Mouse (Mus musculus) layer of hippocampus, adult 9-10 months (tissue): ENCODE data around the gene Gpr149.

Experiments used
- DNase-seq: peaks from one replicate; pipeline ENCODE4 v3.0.0; 2022; ENCODE audit warnings: low spot score

Gene Gpr149

DNA sequence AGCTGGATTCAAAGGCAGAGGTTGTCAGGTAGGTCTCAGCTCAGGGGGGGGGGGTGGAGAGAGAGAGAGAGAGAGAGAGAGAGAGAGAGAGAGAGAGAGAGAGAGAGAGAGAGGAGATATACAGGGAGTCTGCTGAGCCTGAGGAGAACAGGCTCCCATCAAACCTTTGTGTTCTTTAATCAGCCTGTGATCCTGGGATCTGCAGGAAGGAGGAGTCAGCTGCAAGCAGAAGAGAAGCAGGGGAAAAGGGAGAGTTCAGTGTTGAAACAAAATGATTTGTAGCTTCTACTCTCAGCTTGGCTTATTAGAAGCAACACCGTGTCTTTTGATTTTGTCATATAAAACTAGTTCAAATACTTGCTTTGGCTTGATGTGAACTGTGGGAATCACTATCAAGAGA lies at the start of gene Gpr149:
TSS of gene Gpr149 (minus strand) at position 168 of the 400 bp plus-strand sequence.
- DNase-seq = no peak

DNA sequence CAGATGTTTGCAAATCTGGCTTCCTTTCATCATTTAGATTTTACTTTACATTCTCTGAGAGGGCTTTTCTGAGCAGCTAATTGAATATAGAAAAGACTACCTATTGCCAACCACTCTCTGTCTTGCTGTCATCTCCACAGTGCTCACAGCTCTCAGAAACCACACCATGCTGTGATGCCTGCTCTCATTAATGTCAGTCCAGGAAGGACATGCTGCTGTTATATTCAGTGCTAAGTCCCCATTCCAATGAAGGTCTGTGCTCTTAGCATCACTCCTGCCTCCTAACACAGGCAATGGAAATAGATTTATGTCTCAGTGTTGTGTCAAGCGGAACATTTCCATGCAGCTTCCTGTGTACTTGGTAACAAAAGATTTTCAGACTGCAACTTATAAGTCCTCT lies 45.6 kb upstream of the Gpr149 start:
- no peak for DNase-seq

DNA sequence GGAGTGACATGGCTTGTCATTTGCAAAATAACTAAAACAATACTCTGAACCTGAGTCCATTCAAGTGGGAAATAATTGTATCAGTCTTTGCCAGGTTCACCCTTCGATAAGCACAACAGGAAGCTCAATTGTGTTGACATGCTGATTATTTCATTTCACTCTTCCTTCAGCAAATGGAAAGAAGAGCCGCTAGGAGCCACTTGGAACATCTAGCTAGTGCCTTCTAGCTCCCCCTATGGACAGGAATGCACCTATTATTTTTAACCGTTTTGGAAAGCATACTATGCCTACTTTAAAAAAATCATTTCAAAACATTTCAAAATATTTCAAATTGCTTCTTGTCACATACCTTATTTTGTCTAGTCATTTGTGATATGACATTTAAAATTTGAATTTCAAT lies 5.9 kb upstream of the Gpr149 start:
- no peak for DNase-seq

DNA sequence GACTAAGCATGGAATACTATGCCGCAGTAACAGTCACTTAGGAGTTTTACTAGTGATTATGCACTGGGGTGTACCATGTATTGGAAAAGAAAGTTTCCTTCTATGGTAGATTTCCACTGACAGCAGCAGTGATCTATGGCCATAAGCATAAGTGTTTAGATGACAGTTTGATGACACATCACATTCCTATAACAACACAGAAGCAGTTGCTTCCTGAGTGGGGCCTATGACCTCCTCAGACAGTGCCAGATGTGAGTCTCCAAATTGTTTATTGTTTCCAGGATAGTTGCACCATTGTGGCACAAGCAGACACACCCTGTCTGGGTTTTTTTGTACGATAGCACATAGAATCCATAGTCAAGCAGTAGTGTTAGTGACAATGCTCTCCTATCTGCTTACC lies 991 bp upstream of the Gpr149 start:
- DNase-seq = no peak

DNA sequence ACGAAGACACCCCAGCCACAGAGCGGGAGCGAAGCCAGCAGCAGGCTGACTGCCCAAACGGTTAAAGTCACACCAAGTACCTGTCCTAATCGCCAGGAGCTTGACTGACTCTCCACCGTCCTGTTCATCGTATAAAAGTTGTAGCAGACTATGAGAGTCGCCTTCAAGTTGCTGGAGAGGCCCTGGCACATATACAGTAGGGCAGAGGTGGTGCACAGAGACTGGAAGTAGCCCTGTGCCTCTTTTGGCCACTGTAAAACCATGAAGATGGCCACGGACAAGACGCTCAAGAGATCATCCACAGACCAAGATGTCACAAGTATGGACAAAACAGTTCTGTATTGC lies 921 bp downstream of the Gpr149 start:
- DNase-seq = no peak

DNA sequence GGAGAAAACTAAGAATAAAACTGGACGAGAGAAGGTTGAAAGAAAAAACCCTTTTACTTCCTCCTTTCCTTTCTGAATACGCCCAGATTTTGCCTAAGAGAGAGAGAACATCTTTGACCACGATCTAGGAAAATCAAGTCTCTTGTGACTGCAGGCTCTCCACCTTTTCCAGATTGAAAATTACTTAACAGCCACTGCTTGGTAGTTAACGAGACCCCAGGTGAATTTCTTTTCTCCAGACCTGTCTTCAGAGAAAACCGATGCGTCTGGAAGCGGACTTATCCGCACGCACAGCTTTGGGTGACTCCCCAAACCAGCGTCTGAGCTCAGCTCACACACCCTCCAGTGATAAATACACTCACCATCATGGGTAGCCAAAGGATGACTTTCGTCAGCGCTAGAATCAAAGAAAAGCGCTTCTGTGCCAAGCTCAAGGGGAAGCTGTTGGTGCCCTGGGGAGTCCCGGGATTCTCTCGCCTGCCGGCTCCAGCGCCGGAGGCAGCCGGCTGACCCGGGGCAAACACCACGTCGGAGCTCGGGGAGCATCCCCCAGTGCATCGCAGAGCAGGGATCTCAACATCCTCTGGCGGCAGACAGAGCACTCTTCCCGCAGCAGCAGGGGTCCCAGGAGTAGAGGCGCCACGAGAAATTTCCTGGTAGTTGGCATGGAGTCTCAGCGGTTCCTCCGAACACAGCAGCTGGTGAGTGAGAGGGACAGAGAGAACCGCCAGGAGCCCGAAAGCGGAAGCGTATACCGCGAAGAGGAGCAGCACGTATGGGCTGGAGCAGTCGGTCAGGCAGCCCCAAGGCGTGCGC lies 1.5 kb downstream of the Gpr149 start:
- DNase-seq = no peak

DNA sequence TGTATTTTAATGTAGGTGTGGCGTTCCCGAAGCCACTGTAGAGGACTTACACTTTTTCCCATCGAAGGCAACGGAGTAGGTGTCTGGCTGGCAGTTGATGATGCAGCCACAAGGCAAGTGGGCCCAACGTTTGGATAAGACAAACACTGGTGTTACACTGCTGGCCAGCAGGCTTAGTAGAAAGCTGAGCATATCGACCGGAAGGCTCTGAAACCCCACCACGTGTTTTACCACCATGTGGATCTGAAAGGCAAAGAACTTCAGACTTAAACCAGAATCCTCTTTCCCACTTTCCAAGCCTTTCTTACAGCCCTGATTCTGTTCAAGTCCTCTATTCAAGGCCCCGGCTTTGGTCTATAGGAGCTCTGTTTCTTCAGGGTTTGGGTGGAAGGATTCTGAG lies 2.5 kb downstream of the Gpr149 start:
- no peak for DNase-seq

DNA sequence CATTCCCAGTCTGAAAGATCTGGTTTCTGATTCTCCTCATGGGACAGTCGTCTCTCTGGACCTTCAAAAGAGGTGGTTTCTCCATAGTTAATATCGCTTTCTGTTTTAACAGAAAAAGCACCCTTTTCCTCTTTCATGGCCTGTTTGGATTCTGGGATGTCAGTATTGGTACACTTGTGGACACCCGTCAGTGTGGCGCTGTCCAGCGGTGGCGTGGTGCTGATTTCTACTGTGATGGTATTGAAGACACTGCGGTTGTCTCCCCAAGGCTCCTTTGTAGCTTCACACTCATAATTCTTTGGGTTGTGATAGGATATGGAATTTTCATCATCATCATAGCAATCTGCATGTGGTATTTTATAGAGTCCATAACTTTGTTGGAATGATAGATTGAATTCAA lies 10.1 kb downstream of the Gpr149 start:
- no peak for DNase-seq

DNA sequence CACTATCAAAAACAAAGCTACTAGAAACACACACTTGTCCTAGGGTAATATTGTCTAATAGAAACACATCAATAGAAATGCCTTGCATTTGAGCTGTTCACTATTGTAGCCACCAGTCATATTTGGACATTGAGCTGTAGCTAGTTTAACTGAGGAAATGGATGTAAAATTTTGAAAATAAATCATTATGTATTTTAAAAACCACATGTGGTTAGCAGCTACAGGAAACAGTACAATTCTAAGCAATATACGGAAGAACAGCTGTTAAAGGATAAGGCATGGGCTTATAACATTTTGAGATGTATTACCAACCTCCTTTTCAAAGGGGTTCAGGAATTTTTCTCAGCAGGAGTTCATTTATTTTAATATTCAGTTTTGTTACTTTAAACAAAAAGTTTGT lies 19.9 kb downstream of the Gpr149 start:
- DNase-seq = no peak

DNA sequence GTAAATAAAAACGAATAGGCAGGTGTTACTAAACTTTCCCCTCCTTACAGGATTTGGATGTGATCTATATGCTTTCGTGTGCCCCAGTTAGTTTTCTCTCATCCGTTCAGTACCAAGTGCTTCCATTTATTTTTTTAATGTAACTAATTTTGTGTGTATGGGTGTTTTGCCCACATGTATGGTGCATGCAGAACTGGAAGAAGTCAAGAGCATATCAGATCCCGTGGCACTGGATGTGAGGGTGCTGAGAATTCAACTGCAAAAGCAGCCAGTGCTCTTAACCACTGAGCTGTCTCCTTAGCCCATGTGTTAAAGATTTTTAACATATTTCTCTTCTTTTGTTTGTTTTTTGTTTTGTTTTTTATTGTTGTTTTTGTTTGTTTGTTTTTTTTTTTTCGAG lies 77.3 kb downstream of the Gpr149 start:
- DNase-seq = no peak

DNA sequence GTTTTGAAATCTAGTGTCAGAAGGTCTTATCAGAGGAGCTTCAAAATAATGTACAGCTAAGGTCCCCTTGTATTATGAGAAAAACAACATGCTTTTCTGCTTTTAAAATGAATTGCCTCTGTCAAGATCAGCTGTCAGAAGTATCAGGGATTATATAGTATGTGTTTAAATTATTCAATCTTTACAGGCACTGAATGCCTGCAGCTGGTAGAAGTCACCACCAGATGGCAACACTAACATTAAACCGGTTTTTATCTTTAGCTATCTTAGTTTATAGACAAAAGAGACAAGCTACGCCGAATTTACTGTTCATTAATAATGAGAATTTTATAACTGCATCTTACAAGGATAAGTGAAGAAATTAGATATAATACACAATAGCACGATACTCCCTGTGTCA lies 77.8 kb downstream of the Gpr149 start:
- DNase-seq = peak; percentile 37

DNA sequence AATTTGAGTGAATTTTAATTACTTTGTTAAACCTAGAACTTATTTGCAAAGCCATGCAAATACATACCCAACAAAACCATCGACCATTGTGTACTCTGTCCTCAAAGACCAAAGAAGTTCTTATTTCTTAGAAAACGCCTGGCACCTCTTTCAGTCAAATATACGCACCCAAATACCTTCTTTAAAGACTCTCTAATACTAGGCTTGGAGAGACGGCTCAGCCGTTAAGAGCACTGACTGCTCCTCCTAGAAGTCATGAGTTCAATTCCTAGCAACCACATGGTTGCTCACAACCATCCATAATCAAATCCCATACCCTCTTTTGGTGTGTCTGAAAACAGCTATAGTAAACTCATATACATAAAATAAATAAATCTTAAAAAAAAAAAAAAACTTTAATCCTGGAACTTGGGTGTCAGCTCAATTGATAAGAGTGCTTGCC lies 97.7 kb downstream of the Gpr149 start:
- no peak for DNase-seq

DNA sequence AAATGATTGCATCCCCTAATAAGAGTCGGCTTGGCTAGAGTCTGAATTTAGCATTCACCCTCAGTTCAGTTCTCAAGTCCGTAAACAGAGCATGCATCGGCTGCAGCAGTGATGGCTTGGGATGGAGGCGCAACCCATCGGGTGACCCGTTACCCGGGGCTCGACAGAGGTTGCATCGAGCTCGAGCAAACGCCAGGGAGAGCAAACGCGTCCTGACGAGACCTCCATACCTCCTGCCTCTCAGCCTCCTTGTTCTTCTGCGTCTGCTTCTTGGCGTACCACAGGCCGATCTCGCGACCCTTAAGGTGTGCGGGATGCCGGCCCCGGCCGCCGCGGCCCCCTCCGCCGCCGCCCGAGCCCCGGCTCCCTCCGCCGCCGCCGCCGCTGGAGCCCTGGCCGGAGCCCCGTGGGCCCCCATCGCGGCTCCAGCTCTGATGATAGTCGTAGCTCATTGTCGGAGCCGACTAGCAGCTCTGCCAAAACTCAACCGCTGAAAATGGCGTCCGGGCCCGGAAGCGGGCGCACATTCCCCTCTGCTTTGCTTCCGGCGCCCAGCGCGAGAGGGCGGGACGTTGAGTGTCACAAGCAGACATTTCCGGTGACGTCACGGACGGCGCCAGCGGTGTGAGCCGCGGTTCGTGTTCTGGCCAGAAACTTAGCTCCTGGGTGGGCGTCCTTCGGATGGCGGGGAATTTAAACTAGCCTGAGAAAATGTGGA lies 98.3 kb downstream of the Gpr149 start, which contains the start of gene Dhx36:
TSS of gene Dhx36 (minus strand) at position 517 of the 718 bp plus-strand sequence.
- peak; percentile 92 for DNase-seq

DNA sequence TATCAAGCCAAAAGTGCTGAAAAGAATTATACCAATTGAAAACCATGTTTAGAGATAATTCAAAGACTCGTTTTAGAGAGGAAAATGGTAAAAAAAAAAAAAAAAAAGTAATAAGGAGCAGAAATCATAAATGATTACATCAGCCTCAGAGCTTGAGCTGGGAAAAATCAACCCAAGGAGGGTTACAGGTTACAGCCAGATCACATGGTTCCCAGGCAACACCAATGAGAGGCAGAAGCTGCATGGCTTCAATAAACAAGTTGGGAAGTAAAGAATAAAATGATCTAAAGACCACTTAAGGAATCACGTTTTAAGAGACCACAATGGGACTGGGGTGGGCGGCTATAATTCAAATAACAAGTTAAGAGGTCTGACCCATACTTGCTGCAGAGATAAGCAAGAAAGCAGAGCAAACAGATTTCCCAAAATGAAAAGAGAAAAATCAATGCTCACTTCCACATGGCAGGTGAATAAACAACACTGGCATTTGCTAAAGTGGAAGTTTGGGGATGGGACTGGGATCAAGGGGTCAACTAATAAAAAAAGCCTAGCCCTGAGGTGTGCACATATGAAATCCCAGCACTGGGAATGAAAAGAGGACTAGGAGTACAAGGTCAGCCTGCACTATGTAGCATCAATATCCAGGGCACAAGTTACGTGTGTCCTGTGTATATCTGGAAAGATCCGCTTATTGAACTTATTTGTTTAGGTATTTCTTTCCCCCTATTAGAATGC lies 99.6 kb downstream of the Gpr149 start:
- DNase-seq = no peak

DNA sequence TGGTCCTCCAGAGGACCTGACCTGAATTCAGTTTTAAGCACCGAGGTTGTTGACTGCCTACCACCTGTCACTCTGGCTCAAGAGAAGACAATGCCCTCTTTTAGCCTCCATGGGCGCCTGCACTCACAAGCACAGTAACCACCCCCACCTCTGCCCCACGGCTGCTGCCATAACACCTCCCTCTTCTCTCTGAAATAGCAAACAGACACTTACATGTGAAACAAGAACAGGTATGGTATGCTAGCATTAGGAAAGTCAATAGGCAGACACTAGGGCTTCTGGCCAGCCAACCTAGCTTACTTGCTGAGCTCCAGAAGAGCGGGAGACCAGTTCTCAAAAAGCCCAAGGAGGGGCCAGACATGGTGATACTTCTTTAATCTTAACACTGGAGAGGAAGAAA lies 105.6 kb downstream of the Gpr149 start:
- DNase-seq = no peak

DNA sequence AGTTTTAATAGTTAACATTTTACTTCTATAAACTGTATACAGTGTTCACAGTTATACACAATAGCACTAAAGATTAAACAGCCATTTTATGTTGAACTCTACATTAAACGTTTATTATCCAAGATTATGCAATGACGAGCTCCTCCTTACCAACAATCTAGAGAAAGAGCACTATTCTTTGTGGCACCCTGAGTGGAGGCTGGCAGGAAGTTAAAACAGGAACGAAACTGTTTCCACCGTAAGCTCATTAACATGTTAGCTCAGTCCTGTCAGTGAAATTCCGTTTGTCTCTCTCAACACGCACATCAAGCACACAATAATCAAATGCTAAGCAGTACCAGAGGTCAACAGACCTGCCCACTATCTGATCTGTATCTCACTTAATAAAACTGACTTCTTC lies 112.4 kb downstream of the Gpr149 start:
- DNase-seq = no peak

DNA sequence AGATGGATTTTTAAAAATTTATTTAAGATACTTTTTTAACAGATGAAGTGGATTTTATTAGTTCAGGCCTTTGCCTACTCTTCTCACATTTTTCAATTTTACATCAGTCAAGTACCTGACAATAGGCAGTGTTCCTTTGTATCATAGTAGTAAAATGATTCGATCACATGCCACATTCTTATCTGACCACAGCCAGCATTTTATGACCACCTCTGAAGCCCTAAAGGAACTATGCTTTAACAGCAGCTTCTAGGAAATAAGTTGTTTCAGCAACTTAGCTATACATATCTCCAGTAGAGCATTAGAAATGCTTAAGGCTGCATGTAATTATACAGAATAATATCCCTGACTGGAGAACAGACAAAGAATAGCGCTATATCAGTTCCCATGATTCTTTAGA lies 120.6 kb downstream of the Gpr149 start:
- no peak for DNase-seq
